Mouse (Mus musculus): ENCODE measurements around the gene Mettl15. TPM values are rescaled to one million over a fixed set of nuclear protein-coding genes. Genes with fewer than 3 reads are reported as not detected.

The Mettl15 gene
- polyA plus RNA-seq, 1 experiment from 2014 or later, result 14.1 TPM

Small RNAs within 50 kb of the gene (microRNA-seq; reads per million reads assigned to microRNA genes)
- not detected for gene Gm24115

Other genes starting within 250 kb of the Mettl15 start
- gene Kif18a, start within 50 bp of the Mettl15 start, polyA plus RNA-seq (2015; fragmentation: Nextera tagmentation; extraction: Ambion mirVana), result 11.6 and 12.3 TPM in 2 replicates

Data from heart, embryonic 13.5 days (tissue).